Mouse (Mus musculus) liver, embryonic 14.5 days (tissue): ENCODE results near the gene Tmem132d.

Experiments
- CTCF ChIP-seq: IDR thresholded peaks from 2 replicates; pipeline ENCODE4 v1.5.1; 2016; ENCODE audit warnings: antibody characterized with exemption, low read depth, control low read depth
- EP300 ChIP-seq: IDR thresholded peaks from 2 replicates; pipeline ENCODE4 v1.6.1; 2016; ENCODE audit warnings: antibody characterized with exemption, low read depth

DNA sequence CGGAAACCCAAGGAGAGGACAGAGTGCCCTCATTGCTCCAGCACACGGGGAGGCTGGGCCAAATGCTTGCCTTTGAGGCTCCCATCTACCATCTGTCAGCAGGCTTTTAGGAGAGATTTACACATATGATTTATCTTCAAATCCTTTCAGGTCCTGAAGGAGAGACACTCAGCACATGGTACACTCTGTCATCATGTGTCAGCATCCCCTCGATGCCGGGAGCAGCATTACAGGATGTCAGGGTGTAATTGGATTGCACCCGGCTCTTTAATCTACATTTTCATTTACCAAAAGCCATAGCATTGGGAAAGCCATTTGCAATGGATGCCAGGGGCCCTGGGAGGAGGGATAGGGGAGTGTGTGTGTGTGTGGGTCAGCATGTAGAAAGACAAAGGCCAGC lies 651.7 kb downstream of the Tmem132d start:
- TF ChIP-seq EP300 (no peak), CTCF (no peak)
